Mouse (Mus musculus) embryonic facial prominence, embryonic 11.5 days (tissue): Measurements from ENCODE around the gene Arhgef15. TPM values are rescaled to one million over a fixed set of nuclear protein-coding genes. Genes with fewer than 3 reads are reported as not detected.
A peak's percentile ranks its signal among the peaks of the same experiment; 100 is the strongest.
"Not testable (repeated sequence)": the region's sequence is repeated elsewhere in the genome, so short reads cannot be mapped to it uniquely, and the experiment has no call there.

ENCODE experiments used
- ATAC-seq: fragments of 200-750 bp; cut with Nextera tagmentation; replicated peaks from 2 replicates; pipeline ENCODE4 v1.8.0; 2017; ENCODE audit warnings: low read depth; ENCODE audit not compliant: insufficient number of reproducible peaks, low FRiP score, low TSS enrichment
- DNase-seq: peaks from one replicate; pipeline ENCODE4 v3.0.0-alpha.2; 2015; ENCODE audit warnings: low spot score
- H3K27ac ChIP-seq: fragments of 300-500 bp; sonication (generic); replicated peaks from 2 replicates; pipeline ENCODE4 v1.5.1; 2014; ENCODE audit warnings: mild to moderate bottlenecking, low read depth, low read length, control low read depth
- H3K27me3 ChIP-seq: fragments of 300-500 bp; sonication (generic); 2 replicates; pipeline ENCODE4 v1.6.1; 2014; ENCODE audit warnings: mild to moderate bottlenecking, low read length, moderate library complexity, mixed read lengths; ENCODE audit not compliant: control insufficient read depth, insufficient read depth
- H3K36me3 ChIP-seq: fragments of 300-500 bp; sonication (generic); replicated peaks from 2 replicates; pipeline ENCODE4 v1.6.1; 2014; ENCODE audit warnings: low read depth, mild to moderate bottlenecking, low read length, moderate library complexity, mixed read lengths; ENCODE audit not compliant: control insufficient read depth, insufficient read depth
- H3K4me1 ChIP-seq: fragments of 300-500 bp; sonication (generic); 2 replicates; pipeline ENCODE4 v1.6.1; 2014; ENCODE audit warnings: low read length, mixed read lengths; ENCODE audit not compliant: control insufficient read depth, insufficient read depth
- H3K4me2 ChIP-seq: fragments of 300-500 bp; sonication (generic); 2 replicates; pipeline ENCODE4 v1.6.1; 2014; ENCODE audit warnings: low read depth, mild to moderate bottlenecking, control low read depth, low read length, moderate library complexity
- H3K4me3 ChIP-seq: fragments of 300-500 bp; sonication (generic); 2 replicates; pipeline ENCODE4 v1.5.1; 2014; ENCODE audit warnings: low read depth, low read length, control low read depth
- H3K9ac ChIP-seq: fragments of 300-500 bp; sonication (generic); replicated peaks from 2 replicates; pipeline ENCODE4 v1.6.1; 2014; ENCODE audit warnings: mild to moderate bottlenecking, control low read depth, low read length
- H3K9me3 ChIP-seq: fragments of 300-500 bp; sonication (generic); replicated peaks from 2 replicates; pipeline ENCODE4 v1.6.1; 2016; ENCODE audit warnings: mild to moderate bottlenecking, low read length, inconsistent platforms, mixed read lengths; ENCODE audit not compliant: control insufficient read depth
- WGBS: fragments of 180-500 bp; shearing (Covaris S2); extraction: QIAGEN DNeasy Blood & Tissue Kit; methylation state at CpG from one replicate; pipeline ENCODE4 v1.1.7; 2014; 5-methylcytosine and 5-hydroxymethylcytosine counted together
- polyA plus RNA-seq: library from polyadenylated mRNA; unstranded; fragments of >200 nt; fragmentation: Nextera tagmentation; extraction: Ambion mirVana; gene quantifications from 2 replicates; pipeline ENCODE4 v1.2.1, GENCODE M21; 2014

Arhgef15 gene
- polyA plus RNA-seq, 1 experiment from 2014 or later = 4.5 TPM

DNA sequence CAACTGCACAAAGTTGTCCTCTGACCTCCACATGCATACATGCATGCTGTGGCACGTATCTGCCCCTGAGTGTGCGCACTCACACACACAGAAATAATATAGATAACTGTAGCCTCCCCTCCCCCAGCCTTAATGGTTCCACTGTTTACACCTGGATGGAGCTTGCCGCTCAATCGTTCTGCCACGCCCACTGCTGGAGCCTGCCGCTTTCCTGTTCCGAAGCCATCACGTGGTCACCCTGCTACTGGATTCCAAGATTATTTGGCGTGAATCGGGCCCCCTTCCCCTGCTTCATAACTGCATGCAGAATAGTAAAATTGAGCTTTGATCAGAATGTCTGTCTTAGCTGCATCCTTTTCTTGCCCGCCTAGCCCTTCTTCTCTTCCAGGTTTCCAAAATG is 4.9 kb upstream of the Arhgef15 start:
- not testable (repeated sequence) for ATAC-seq, H3K4me2 ChIP-seq, H3K9ac ChIP-seq, H3K9me3 ChIP-seq, H3K36me3 ChIP-seq, DNase-seq, H3K27ac ChIP-seq, H3K27me3 ChIP-seq, H3K4me3 ChIP-seq, H3K4me1 ChIP-seq
- 24% methylated on average over 11 of the region's 11 CpGs for WGBS

DNA sequence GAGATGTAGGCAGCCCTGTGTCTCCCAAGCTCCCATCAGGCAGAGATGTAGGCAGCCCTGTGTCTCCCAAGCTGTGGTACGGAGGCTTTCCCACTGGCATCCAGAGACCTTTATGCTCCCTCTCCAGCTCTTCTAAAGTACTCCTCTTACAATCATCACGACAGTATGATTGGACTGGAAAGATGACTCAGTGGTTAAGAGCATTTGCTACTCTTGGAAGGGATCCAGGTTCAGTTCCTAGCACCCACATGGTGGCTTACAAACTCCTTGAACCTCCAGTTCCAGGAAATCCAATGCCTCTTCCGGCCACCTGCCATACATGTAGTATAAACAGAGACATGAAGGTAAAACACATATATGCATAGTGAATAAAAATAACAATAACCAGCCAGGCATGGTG is 4.3 kb upstream of the Arhgef15 start:
- Histone ChIP-seq H3K36me3 (no peaks in the 10 kb centered on the region), H3K4me1 (no peaks in the 10 kb centered on the region), H3K4me2 (no peak overlapping the region), H3K27me3 (no peaks in the 10 kb centered on the region), H3K4me3 (no peak overlapping the region), H3K27ac (no peak overlapping the region), H3K9ac (no peak overlapping the region), H3K9me3 (no peaks in the 10 kb centered on the region)
- WGBS = 74% methylated on average over 3 of the region's 3 CpGs
- DNase-seq (no peak), ATAC-seq (no peak)

DNA sequence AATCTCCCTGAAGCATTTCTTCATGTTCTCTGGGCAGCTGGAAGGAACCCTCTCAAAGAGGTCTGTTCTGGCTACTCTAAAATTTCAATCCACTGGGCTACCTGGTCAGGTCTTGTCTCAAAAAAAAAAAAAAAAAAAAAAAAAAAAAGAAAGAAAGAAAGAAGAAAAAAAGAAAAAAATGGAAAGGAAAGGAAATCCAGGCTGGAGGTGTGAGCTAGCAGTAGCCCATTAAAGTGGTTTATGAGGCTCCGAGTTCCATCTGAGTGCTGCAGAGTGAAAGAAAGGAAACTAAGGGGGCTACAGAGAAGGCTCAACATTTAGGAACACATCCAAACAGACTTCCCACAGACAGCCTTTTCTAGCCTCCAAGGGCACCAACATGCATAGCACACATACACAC is 691 bp upstream of the Arhgef15 start:
- H3K27me3 ChIP-seq = peaks cover 20% of the 10 kb centered on the region
- ATAC-seq = no peak
- WGBS = 95% methylated on average over 1 of the region's 1 CpGs

DNA sequence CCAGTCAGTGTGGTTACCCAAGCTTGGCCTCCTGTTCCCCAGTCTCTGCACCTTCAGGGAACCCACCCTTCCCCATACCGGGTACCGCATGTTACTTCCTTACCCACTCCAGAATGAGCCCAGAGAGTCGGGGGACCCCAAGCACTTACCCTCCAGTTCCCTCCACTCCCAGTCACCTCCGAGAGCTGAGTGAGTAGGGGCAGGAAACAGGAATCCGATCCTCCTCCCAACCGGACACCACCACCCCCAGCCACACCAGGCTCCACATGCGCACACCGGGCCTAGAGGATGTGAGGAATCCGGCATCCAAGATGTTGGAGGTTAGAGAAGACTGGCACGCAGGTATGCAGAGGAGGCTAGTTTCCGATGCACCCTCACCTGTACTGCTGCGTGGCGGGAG is 583 bp downstream of the Arhgef15 start:
- no peaks in the 10 kb centered on the region for H3K36me3 ChIP-seq
- peaks cover 20% of the 10 kb centered on the region for H3K27me3 ChIP-seq
- ATAC-seq = no peak
- H3K27ac ChIP-seq = no peak overlapping the region
- no peak overlapping the region for H3K4me3 ChIP-seq
- 27% methylated on average over 13 of the region's 13 CpGs for WGBS
- H3K9me3 ChIP-seq = no peaks in the 10 kb centered on the region
- peaks cover 4% of the 10 kb centered on the region for H3K4me1 ChIP-seq
- H3K9ac ChIP-seq = no peak overlapping the region
- H3K4me2 ChIP-seq = peak overlapping the region; percentile 10; the same call in 1 of the 2 replicates
- DNase-seq = peak; percentile 24

More for the DNA sequence above, 691 bp upstream of the Arhgef15 start:
- Histone ChIP-seq H3K4me2 (no peak overlapping the region), H3K9ac (no peak overlapping the region), H3K4me3 (no peak overlapping the region), H3K27ac (no peak overlapping the region), H3K36me3 (no peaks in the 10 kb centered on the region), H3K9me3 (no peaks in the 10 kb centered on the region), H3K4me1 (peaks cover 4% of the 10 kb centered on the region)
- DNase-seq = no peak

DNA sequence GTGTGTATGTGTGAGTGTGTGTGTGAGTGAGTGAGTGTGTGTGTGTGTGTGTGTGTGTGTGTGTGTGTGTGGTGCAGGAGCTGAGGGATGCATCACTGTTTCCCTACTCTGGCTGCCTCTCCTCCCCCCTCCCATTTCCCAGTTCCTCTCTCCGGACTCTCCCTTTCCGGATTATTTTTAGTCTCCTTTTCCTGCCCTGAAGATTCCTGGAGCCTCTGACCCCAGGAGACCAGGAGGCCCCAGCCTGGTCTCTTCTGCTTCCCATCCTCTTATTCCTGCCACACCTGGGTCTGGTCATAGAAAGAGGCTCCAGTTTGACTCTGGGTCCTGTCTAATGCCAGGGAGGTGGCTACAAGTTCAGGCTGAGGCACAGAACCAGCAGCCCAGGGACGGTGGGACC is 1.2 kb downstream of the Arhgef15 start:
- no peak overlapping the region for H3K9ac ChIP-seq
- no peaks in the 10 kb centered on the region for H3K9me3 ChIP-seq
- no peaks in the 10 kb centered on the region for H3K36me3 ChIP-seq
- DNase-seq (no peak), ATAC-seq (no peak)
- H3K4me2 ChIP-seq = no peak overlapping the region; the same call in 1 of the 2 replicates
- no peak overlapping the region for H3K4me3 ChIP-seq
- no peak overlapping the region for H3K27ac ChIP-seq
- WGBS = 20% methylated on average over 3 of the region's 3 CpGs
- H3K27me3 ChIP-seq = peaks cover 20% of the 10 kb centered on the region
- H3K4me1 ChIP-seq = peaks cover 4% of the 10 kb centered on the region

DNA sequence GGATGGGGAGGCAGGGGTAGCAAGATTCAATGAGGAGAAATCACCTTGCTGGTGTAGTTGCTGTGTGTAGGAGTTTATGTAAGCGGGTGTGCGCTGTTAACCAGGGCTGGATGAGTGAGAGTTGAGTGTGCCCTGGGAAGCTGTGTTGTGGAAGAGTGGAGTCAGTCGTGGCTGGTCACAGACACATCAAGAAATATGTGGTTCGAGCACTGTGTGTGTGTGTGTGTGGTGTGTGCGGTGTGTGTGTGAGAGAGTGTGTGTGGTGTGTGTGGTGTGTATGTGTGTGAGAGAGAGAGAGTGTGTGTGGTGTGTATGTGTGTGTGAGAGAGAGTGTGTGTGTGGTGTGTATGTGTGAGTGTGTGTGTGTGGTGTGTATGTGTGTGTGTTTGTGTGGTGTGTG is 1.8 kb downstream of the Arhgef15 start:
- H3K27ac ChIP-seq = no peak overlapping the region
- DNase-seq = no peak
- ATAC-seq = 0 out of 2 replicates have a peak, but pooled peaks have one; percentile 51

DNA sequence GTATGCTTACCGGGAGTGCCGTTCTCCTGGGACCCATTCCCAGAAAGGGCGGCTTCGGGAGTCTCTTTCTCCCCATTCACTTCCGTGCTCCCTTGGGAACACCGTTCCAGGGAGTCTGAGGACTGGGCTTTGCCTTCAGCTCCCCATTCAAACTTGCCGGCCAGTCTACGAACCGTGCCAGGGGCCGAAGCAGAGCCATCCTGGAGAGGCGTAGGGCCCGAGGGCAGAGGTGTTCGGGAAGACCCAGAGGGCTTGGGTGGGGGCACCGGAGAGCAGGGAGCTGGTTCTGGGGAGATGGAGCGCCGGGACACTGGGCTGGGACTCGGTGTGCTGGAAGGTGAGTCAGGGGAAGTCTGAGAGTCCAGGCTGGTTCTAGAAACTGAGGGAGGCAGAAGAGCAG is 2.9 kb downstream of the Arhgef15 start:
- DNase-seq = peak; percentile 10
- no peaks in the 10 kb centered on the region for H3K9me3 ChIP-seq
- ATAC-seq = no peak
- no peaks in the 10 kb centered on the region for H3K36me3 ChIP-seq
- peak overlapping the region; percentile 54 for H3K9ac ChIP-seq
- H3K4me3 ChIP-seq = peak overlapping the region; percentile 33
- H3K27me3 ChIP-seq = peaks cover 20% of the 10 kb centered on the region
- H3K4me2 ChIP-seq = peak overlapping the region; percentile 57
- no peak overlapping the region for H3K27ac ChIP-seq
- H3K4me1 ChIP-seq = peaks cover 4% of the 10 kb centered on the region
- 3% methylated on average over 17 of the region's 17 CpGs for WGBS

More for the DNA sequence above, 1.8 kb downstream of the Arhgef15 start:
- Histone ChIP-seq H3K9me3 (no peaks in the 10 kb centered on the region), H3K27me3 (peaks cover 20% of the 10 kb centered on the region), H3K4me1 (peaks cover 4% of the 10 kb centered on the region), H3K4me3 (no peak overlapping the region), H3K9ac (no peak overlapping the region), H3K36me3 (no peaks in the 10 kb centered on the region), H3K4me2 (peak overlapping the region; percentile 21)
- 71% methylated on average over 5 of the region's 5 CpGs for whole genome bisulfite sequencing

DNA sequence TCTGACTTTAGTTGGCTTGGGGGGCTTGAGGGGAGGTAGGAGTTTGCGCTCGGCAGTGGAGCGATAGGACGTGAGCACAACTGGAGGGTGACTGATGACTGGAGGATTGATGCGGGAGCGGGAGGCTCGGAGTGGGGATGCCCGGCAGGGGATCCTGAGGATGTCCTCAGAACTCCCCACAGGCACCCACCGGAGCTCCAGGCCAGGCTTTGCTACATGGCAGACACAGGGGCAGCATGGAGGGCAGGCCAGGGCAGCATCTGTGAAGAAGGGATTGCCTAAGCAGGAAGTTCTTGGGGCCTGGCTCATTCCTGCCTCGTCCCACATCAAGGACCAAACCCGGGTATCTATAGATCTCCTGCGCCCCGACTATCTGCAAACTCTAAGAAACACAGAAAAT is 3.4 kb downstream of the Arhgef15 start:
- WGBS = 9% methylated on average over 13 of the region's 13 CpGs
- Histone ChIP-seq H3K4me3 (no peak overlapping the region; the same call in 1 of the 2 replicates), H3K36me3 (no peaks in the 10 kb centered on the region), H3K27ac (no peak overlapping the region), H3K9ac (peak overlapping the region; percentile 22; the same call in 1 of the 2 replicates), H3K27me3 (peaks cover 20% of the 10 kb centered on the region), H3K4me2 (peak overlapping the region; percentile 57), H3K9me3 (no peaks in the 10 kb centered on the region), H3K4me1 (peaks cover 4% of the 10 kb centered on the region)
- DNase-seq (no peak), ATAC-seq (no peak)
